Mouse (Mus musculus) left cerebral cortex, adult 2 months (tissue): ENCODE data around the gene Erf. TPM values are rescaled to one million over a fixed set of nuclear protein-coding genes. Genes with fewer than 3 reads are reported as not detected.

Experiments used
- DNase-seq, 2 experiments: peaks; one replicate each; pipeline ENCODE4 v3.0.0; 2021 to 2022; ENCODE audit warnings: low spot score in 2 of 2, mixed read lengths in 1 of 2; ENCODE audit errors: extremely low spot score in 1 of 2
- H3K27ac ChIP-seq: fragments of 200-600 bp; 2 replicates; pipeline ENCODE4 v1.8.1; 2022
- H3K4me3 ChIP-seq: fragments of 200-600 bp; 2 replicates; pipeline ENCODE4 v1.8.1; 2022
- CTCF ChIP-seq: fragments of 200-600 bp; IDR thresholded peaks from 2 replicates; pipeline ENCODE4 v1.8.1; 2022; ENCODE audit warnings: antibody characterized with exemption, mild to moderate bottlenecking, moderate library complexity
- intact Hi-C: fragments of 180-260 bp; cut with DNase I; formaldehyde crosslinking; loops from one replicate; pipeline ENCODE4 v1.15.1; 2025
- long read RNA-seq, 2 experiments: library from polyadenylated mRNA; stranded (forward); transcript quantifications; one replicate each; pipeline ENCODE4 v2.0.0; 2021; ENCODE audit warnings: borderline mapping rate in 2 of 2
- total RNA-seq, 2 experiments: library from RNA; stranded (reverse); gene quantifications; 2 replicates each; pipeline ENCODE4 v1.2.3; 2021

Erf gene
- 10 to 100 TPM; 61.5 to 68.2 TPM for total RNA-seq
- long read RNA-seq, experiment 1, partial matches to known transcripts, result 0 of 2 reads
- long read RNA-seq, experiment 1, other reads (novel, unspliced or antisense), result 2 of 2 reads
- long read RNA-seq, experiment 2, partial matches to known transcripts, result 0 of 5 reads
- long read RNA-seq, experiment 2, other reads (novel, unspliced or antisense), result 5 of 5 reads

GRCm38 (mm10) chr7:25250141-25250972 lies at the start of gene Erf:
Gene Erf (minus strand): TSS chr7:25250761.
- TF ChIP-seq CTCF, result no peak
- H3K4me3 ChIP-seq, result peak within 1 kb of the TSS; percentile 75
- peak within 1 kb of the TSS; percentile 99 for H3K27ac ChIP-seq
- intact Hi-C loops, result no loop called here
- peak; percentile 97 to 98 for DNase-seq

GRCm38 (mm10) chr7:25297454-25298325 lies 47.1 kb upstream of the Erf start, which contains the start of gene Pafah1b3:
Gene Pafah1b3 (minus strand): TSS chr7:25297986.
- intact Hi-C loops, result loop anchor here (1.0 kb wide), 1 partner anchor 15 kb away; no protein-coding TSS in a partner anchor
- peak within 1 kb of the TSS; percentile 66 for H3K4me3 ChIP-seq
- TF ChIP-seq CTCF, result peak; percentile 16
- H3K27ac ChIP-seq, result peak within 1 kb of the TSS; percentile 76
- DNase-seq, result peak; percentile 79 to 83

GRCm38 (mm10) chr7:25296945-25297453 lies 46.4 kb upstream of the Erf start:
- no peak for TF ChIP-seq CTCF
- H3K27ac ChIP-seq, result peak overlapping the region; percentile 76
- intact Hi-C loops, result loop anchor here (1.0 kb wide), 1 partner anchor 15 kb away; no protein-coding TSS in a partner anchor
- no peak for DNase-seq
- peak overlapping the region; percentile 66 for H3K4me3 ChIP-seq

- DNase-seq, result no peak
- Histone ChIP-seq H3K27ac (no peak overlapping the region), H3K4me3 (no peak overlapping the region)
- intact Hi-C loops, result no loop called here
- no peak for TF ChIP-seq CTCF
Measured at GRCm38 (mm10) chr7:25294960-25295722, 44.6 kb upstream of the Erf start.

GRCm38 (mm10) chr7:25294495-25294894 lies 43.9 kb upstream of the Erf start:
- Histone ChIP-seq H3K4me3 (no peak overlapping the region), H3K27ac (no peak overlapping the region)
- intact Hi-C loops, result no loop called here
- no peak for DNase-seq
- no peak for TF ChIP-seq CTCF

GRCm38 (mm10) chr7:25293191-25293739 lies 42.7 kb upstream of the Erf start:
- TF ChIP-seq CTCF, result no peak
- intact Hi-C loops, result no loop called here
- no peak overlapping the region for H3K4me3 ChIP-seq
- no peak for DNase-seq
- H3K27ac ChIP-seq, result no peak overlapping the region

- TF ChIP-seq CTCF, result no peak
- no peak for DNase-seq
- intact Hi-C loops, result no loop called here
- Histone ChIP-seq H3K4me3 (no peak overlapping the region), H3K27ac (no peak overlapping the region)
Measured at GRCm38 (mm10) chr7:25292107-25292506, 41.5 kb upstream of the Erf start.

- intact Hi-C loops, result no loop called here
- no peak overlapping the region for H3K27ac ChIP-seq
- DNase-seq, result no peak
- no peak overlapping the region for H3K4me3 ChIP-seq
- no peak for TF ChIP-seq CTCF
Measured at GRCm38 (mm10) chr7:25290911-25291310, 40.4 kb upstream of the Erf start.

- Histone ChIP-seq H3K27ac (no peak overlapping the region), H3K4me3 (no peak overlapping the region)
- DNase-seq, result no peak
- TF ChIP-seq CTCF, result no peak
- intact Hi-C loops, result no loop called here
Measured at GRCm38 (mm10) chr7:25290463-25290862, 39.9 kb upstream of the Erf start.

- Histone ChIP-seq H3K4me3 (no peak overlapping the region), H3K27ac (no peak overlapping the region)
- DNase-seq, result no peak
- intact Hi-C loops, result no loop called here
- TF ChIP-seq CTCF, result no peak; the same call in 1 of the 2 replicates
Measured at GRCm38 (mm10) chr7:25289925-25290324, 39.4 kb upstream of the Erf start.

- DNase-seq, result no peak
- intact Hi-C loops, result no loop called here
- Histone ChIP-seq H3K27ac (no peak overlapping the region), H3K4me3 (no peak overlapping the region)
- no peak for TF ChIP-seq CTCF
Measured at GRCm38 (mm10) chr7:25288721-25289120, 38.2 kb upstream of the Erf start.
